Mouse (Mus musculus): ENCODE data around the gene Morc2a. TPM values are rescaled to one million over a fixed set of nuclear protein-coding genes. Genes with fewer than 3 reads are reported as not detected.

The Morc2a gene
- polyA plus RNA-seq, 1 experiment from 2014 or later = 30.0 TPM

DNA sequence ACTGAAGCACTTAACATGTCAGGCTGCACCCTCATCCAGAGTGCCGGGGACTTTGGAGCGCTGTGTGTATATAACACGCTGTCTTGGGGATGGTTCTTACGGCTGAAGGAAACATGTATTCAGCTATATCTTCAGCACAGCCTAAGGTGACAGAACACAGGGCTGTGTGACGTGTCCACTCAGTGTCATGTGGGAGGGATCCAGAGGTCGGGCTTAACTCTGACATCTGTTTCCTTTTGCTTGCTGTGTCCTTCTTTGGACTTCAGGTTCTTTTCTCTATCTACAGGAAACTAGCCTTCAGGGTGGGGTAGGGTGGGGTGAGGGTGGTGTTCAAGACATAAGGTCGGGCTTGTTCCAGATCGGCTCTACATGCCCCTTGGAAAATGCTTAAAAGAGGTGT, 58.1 kb downstream of the Morc2a start:
- no peak for DNase-seq (ENCODE audit: low spot score)
- Histone ChIP-seq H3K36me3 (ENCODE audit: control insufficient read depth, insufficient read depth, low read length) (no peaks in the 10 kb centered on the region), H3K4me1 (ENCODE audit: control insufficient read depth, insufficient read depth, low read length) (no peaks in the 10 kb centered on the region; the same call in 1 of the 2 replicates), H3K9ac (ENCODE audit: low read length) (no peak overlapping the region), H3K4me3 (ENCODE audit: low read depth, low read length) (no peak overlapping the region), H3K4me2 (ENCODE audit: low read depth, severe bottlenecking) (no peak overlapping the region), H3K27me3 (ENCODE audit: control insufficient read depth, insufficient read depth, low read length) (no peaks in the 10 kb centered on the region), H3K27ac (replicated peaks; ENCODE audit: low read depth, low read length) (no peak overlapping the region), H3K9me3 (ENCODE audit: control insufficient read depth, low read length) (no peaks in the 10 kb centered on the region; the same call in 1 of the 2 replicates)
- ATAC-seq (ENCODE audit: insufficient number of reproducible peaks, low FRiP score, low TSS enrichment, low read depth) = no peak
- 87% methylated on average over 8 of the region's 8 CpGs for WGBS

DNA sequence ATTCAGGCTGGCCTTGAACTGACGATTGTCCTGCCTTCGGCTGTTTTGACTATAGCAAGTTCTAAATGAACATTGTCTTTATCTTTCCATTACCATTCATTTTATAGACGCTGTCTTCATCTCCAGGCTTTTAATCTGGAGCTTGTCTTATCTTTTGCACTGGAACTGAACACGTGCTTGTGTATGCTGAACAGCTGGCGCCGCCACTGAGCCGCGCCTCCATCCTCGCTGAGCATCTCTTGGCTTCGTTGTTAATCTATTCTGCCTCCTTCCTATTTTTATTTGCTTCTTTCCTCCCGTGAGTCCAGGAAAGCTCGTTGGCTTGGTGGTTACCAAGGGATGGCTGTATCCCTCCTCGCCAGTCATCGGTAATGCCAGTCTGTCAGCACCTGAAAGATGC, 61.2 kb downstream of the Morc2a start:
- H3K27me3 ChIP-seq (ENCODE audit: control insufficient read depth, insufficient read depth, low read length) = no peaks in the 10 kb centered on the region
- DNase-seq (ENCODE audit: low spot score) = no peak
- H3K9ac ChIP-seq (ENCODE audit: low read length) = no peak overlapping the region
- ATAC-seq (ENCODE audit: insufficient number of reproducible peaks, low FRiP score, low TSS enrichment, low read depth) = no peak
- no peaks in the 10 kb centered on the region; the same call in 1 of the 2 replicates for H3K9me3 ChIP-seq (ENCODE audit: control insufficient read depth, low read length)
- WGBS = 82% methylated on average over 14 of the region's 14 CpGs
- no peak overlapping the region for H3K4me2 ChIP-seq (ENCODE audit: low read depth, severe bottlenecking)
- H3K36me3 ChIP-seq (ENCODE audit: control insufficient read depth, insufficient read depth, low read length) = no peaks in the 10 kb centered on the region
- H3K27ac ChIP-seq (replicated peaks; ENCODE audit: low read depth, low read length) = no peak overlapping the region
- H3K4me1 ChIP-seq (ENCODE audit: control insufficient read depth, insufficient read depth, low read length) = no peaks in the 10 kb centered on the region
- no peak overlapping the region for H3K4me3 ChIP-seq (ENCODE audit: low read depth, low read length)

DNA sequence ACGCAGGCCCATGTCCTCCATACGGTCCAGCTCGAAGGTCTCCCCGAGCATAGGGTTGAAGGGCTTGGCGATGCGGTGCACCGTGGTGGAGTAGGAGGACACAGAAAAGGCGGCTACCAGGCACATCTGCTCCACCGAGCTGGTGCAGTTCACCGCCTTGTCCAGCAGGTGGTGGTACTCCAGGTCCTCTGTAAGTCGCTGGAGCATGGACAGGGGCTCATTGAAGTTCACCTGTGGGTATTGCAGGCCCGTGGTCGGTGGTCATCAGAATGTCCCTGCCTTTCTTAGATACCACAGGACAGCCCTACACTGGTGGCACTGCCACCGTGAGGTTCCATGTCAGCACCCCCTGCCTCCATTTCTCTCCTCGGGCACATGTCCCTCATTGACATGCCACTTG, 65.5 kb downstream of the Morc2a start:
- Histone ChIP-seq H3K27ac (replicated peaks; ENCODE audit: low read depth, low read length) (no peak overlapping the region), H3K36me3 (ENCODE audit: control insufficient read depth, insufficient read depth, low read length) (no peaks in the 10 kb centered on the region), H3K9ac (ENCODE audit: low read length) (no peak overlapping the region), H3K4me3 (ENCODE audit: low read depth, low read length) (no peak overlapping the region), H3K27me3 (ENCODE audit: control insufficient read depth, insufficient read depth, low read length) (no peaks in the 10 kb centered on the region), H3K9me3 (ENCODE audit: control insufficient read depth, low read length) (no peaks in the 10 kb centered on the region; the same call in 1 of the 2 replicates), H3K4me1 (ENCODE audit: control insufficient read depth, insufficient read depth, low read length) (no peaks in the 10 kb centered on the region), H3K4me2 (ENCODE audit: low read depth, severe bottlenecking) (no peak overlapping the region)
- ATAC-seq (ENCODE audit: insufficient number of reproducible peaks, low FRiP score, low TSS enrichment, low read depth) (no peak), DNase-seq (ENCODE audit: low spot score) (peak; percentile 81)
- 44% methylated on average over 15 of the region's 15 CpGs for WGBS

DNA sequence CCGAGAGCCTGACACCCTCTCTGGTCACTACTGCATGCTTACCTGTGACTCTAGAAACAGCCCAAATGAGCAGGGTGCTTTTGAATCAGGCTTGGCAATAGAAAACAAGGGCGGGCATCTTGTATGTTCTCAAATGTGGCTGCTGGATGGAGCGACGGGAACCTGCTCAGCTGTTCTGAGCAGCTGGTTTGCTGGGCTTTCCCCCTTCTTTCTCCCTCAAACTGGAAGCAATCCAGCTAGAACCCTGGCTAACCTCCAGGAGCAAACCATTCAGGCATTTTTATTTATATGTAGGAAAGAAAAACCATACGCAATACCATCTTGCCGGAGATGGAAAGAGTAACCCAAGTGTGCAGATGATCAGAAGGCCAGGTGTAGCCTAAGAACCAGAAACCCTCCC, 67.7 kb downstream of the Morc2a start:
- no peaks in the 10 kb centered on the region for H3K27me3 ChIP-seq (ENCODE audit: control insufficient read depth, insufficient read depth, low read length)
- no peak overlapping the region for H3K4me3 ChIP-seq (ENCODE audit: low read depth, low read length)
- H3K27ac ChIP-seq (replicated peaks; ENCODE audit: low read depth, low read length) = no peak overlapping the region
- ATAC-seq (ENCODE audit: insufficient number of reproducible peaks, low FRiP score, low TSS enrichment, low read depth) = no peak
- DNase-seq (ENCODE audit: low spot score) = no peak
- no peaks in the 10 kb centered on the region for H3K4me1 ChIP-seq (ENCODE audit: control insufficient read depth, insufficient read depth, low read length)
- no peak overlapping the region for H3K4me2 ChIP-seq (ENCODE audit: low read depth, severe bottlenecking)
- WGBS = 91% methylated on average over 6 of the region's 6 CpGs
- no peak overlapping the region for H3K9ac ChIP-seq (ENCODE audit: low read length)
- no peaks in the 10 kb centered on the region for H3K36me3 ChIP-seq (ENCODE audit: control insufficient read depth, insufficient read depth, low read length)
- H3K9me3 ChIP-seq (ENCODE audit: control insufficient read depth, low read length) = no peaks in the 10 kb centered on the region; the same call in 1 of the 2 replicates

DNA sequence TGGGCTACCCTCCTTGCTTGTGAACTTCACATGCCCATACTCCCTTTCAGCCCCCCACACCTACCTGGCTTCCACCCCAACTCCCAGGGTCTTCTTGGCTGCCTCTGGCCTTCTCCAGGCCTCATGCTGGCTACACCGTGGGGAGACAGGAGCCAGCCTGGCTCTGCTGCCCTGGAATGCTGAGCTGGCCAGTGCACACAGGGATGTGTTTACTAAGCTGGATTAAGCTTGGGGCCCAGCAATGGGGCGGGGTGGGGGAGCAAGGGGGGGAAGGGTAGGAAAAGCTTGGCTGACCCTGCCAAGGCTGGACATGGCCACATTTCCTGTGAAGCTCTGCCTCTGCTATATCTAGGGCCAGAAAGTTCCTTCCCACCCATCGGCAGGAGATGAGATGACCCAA, 73.0 kb downstream of the Morc2a start:
- WGBS = 55% methylated on average over 3 of the region's 3 CpGs
- no peak overlapping the region for H3K4me3 ChIP-seq (ENCODE audit: low read depth, low read length)

DNA sequence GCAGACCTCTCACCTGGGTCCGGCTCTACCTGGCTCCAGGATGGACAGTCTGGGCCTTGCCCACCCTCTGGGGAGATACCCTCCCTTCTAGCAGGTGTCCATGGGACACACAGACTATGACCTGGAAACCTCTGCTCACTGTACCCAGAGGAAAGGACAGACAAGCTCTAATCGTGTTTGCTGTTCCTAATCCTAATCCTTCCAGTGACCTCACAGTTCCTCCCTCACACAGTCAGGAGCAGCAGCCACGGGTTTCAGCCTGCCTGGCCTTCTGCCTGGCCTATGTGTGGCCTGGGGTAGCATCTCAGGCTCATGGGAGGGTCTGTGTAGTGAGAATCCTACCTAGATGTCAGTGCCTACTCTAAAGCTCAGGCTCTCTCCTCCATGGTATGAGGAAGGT, 73.9 kb downstream of the Morc2a start:
- 63% methylated on average over 3 of the region's 3 CpGs for WGBS
- ATAC-seq (ENCODE audit: insufficient number of reproducible peaks, low FRiP score, low TSS enrichment, low read depth) (no peak), DNase-seq (ENCODE audit: low spot score) (no peak)
- Histone ChIP-seq H3K4me2 (ENCODE audit: low read depth, severe bottlenecking) (no peak overlapping the region), H3K4me1 (ENCODE audit: control insufficient read depth, insufficient read depth, low read length) (no peaks in the 10 kb centered on the region), H3K36me3 (ENCODE audit: control insufficient read depth, insufficient read depth, low read length) (no peaks in the 10 kb centered on the region), H3K27ac (replicated peaks; ENCODE audit: low read depth, low read length) (no peak overlapping the region), H3K9me3 (ENCODE audit: control insufficient read depth, low read length) (no peaks in the 10 kb centered on the region), H3K4me3 (ENCODE audit: low read depth, low read length) (no peak overlapping the region), H3K27me3 (ENCODE audit: control insufficient read depth, insufficient read depth, low read length) (no peaks in the 10 kb centered on the region), H3K9ac (ENCODE audit: low read length) (no peak overlapping the region)

More for the DNA sequence above, 73.0 kb downstream of the Morc2a start:
- Histone ChIP-seq H3K4me2 (ENCODE audit: low read depth, severe bottlenecking) (no peak overlapping the region), H3K9me3 (ENCODE audit: control insufficient read depth, low read length) (no peaks in the 10 kb centered on the region), H3K27me3 (ENCODE audit: control insufficient read depth, insufficient read depth, low read length) (no peaks in the 10 kb centered on the region), H3K36me3 (ENCODE audit: control insufficient read depth, insufficient read depth, low read length) (no peaks in the 10 kb centered on the region), H3K27ac (replicated peaks; ENCODE audit: low read depth, low read length) (no peak overlapping the region), H3K9ac (ENCODE audit: low read length) (no peak overlapping the region), H3K4me1 (ENCODE audit: control insufficient read depth, insufficient read depth, low read length) (no peaks in the 10 kb centered on the region)
- ATAC-seq (ENCODE audit: insufficient number of reproducible peaks, low FRiP score, low TSS enrichment, low read depth) (no peak), DNase-seq (ENCODE audit: low spot score) (no peak)

DNA sequence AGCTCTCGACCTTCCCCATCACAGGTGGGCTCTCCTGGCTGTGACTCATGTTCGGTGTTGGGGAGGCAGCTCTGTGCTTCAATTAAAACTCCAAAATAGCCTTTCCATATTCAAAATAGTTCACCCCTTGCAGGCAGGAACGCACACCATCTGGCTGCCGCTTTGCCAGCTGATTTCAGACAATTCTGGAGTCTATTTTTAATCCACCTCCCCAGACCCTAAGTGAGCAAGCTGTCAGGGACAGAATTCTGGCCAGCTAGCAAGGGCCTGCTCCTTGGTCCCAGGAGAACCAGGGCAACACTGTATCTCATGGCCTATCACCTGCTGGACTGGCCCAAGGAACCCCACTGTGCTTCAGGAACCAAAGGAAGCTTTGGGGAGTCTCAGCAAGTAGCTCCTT, 74.9 kb downstream of the Morc2a start:
- Histone ChIP-seq H3K36me3 (ENCODE audit: control insufficient read depth, insufficient read depth, low read length) (no peaks in the 10 kb centered on the region), H3K27ac (replicated peaks; ENCODE audit: low read depth, low read length) (no peak overlapping the region), H3K4me2 (ENCODE audit: low read depth, severe bottlenecking) (no peak overlapping the region), H3K4me3 (ENCODE audit: low read depth, low read length) (no peak overlapping the region), H3K9ac (ENCODE audit: low read length) (no peak overlapping the region), H3K9me3 (ENCODE audit: control insufficient read depth, low read length) (no peaks in the 10 kb centered on the region), H3K4me1 (ENCODE audit: control insufficient read depth, insufficient read depth, low read length) (no peaks in the 10 kb centered on the region), H3K27me3 (ENCODE audit: control insufficient read depth, insufficient read depth, low read length) (no peaks in the 10 kb centered on the region)
- no peak for ATAC-seq (ENCODE audit: insufficient number of reproducible peaks, low FRiP score, low TSS enrichment, low read depth)
- WGBS = 81% methylated on average over 4 of the region's 4 CpGs
- DNase-seq (ENCODE audit: low spot score) = no peak

DNA sequence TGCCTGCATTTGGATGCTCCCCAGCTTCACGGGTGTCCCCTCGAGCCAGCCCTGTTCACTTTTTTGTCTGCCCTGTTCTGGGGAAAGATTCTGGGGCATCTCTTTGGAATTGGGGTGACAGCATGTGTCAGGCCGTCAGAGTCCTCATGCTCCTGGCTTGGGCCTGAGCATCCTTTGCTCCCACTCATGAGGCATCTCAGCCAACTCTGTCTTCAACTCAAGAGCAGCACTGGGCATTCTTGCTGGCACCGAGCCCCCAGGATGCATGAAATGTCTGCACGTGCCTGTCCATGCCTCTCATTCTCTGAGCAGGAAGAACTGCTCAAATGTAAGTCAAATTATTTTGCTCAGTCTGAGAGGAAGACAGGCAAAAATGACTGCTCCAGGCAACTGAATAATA, 75.7 kb downstream of the Morc2a start:
- 71% methylated on average over 5 of the region's 5 CpGs for WGBS
- H3K27me3 ChIP-seq (ENCODE audit: control insufficient read depth, insufficient read depth, low read length) = no peaks in the 10 kb centered on the region
- no peak overlapping the region for H3K27ac ChIP-seq (replicated peaks; ENCODE audit: low read depth, low read length)
- H3K4me2 ChIP-seq (ENCODE audit: low read depth, severe bottlenecking) = no peak overlapping the region
- H3K36me3 ChIP-seq (ENCODE audit: control insufficient read depth, insufficient read depth, low read length) = no peaks in the 10 kb centered on the region
- no peaks in the 10 kb centered on the region for H3K4me1 ChIP-seq (ENCODE audit: control insufficient read depth, insufficient read depth, low read length)
- no peaks in the 10 kb centered on the region for H3K9me3 ChIP-seq (ENCODE audit: control insufficient read depth, low read length)
- ATAC-seq (ENCODE audit: insufficient number of reproducible peaks, low FRiP score, low TSS enrichment, low read depth) = no peak
- H3K9ac ChIP-seq (ENCODE audit: low read length) = no peak overlapping the region
- H3K4me3 ChIP-seq (ENCODE audit: low read depth, low read length) = no peak overlapping the region
- no peak for DNase-seq (ENCODE audit: low spot score)

DNA sequence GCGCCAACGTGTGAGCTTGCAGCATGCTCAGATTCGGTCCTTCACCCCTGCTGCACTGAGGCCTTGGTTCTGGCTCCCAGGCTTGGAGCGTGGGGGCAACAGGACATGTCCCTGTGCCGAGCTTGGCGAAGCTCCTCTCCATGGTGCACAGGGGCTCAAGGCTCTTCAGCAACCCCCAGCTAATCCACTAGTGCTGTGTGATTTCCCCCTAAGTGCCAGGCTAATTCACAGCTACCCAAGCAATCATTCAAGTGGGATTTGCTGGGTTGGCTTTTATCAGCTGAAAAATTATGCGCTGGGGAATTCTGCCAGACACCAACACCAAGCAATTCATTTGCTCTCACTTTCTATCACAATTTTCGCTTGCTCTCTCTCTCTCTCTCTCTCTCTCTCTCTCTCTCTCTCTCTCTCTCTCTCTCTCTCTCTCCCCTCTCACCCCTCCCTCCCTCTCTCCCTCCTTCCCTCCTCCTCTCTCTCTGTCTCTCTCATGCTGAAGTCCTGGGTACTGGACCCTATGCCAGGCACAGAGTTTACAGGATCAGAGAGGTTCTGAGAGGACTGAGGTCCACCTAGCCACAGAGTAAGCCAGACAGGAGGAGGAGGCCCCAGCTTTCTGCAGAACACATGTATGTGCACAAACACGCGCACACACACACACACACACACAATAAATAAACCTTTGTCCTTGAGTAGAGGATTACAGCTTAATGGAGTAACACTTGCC, 76.5 kb downstream of the Morc2a start:
- 55% methylated on average over 10 of the region's 10 CpGs for WGBS
- Histone ChIP-seq H3K27ac (replicated peaks; ENCODE audit: low read depth, low read length) (no peak overlapping the region), H3K4me2 (ENCODE audit: low read depth, severe bottlenecking) (no peak overlapping the region), H3K9me3 (ENCODE audit: control insufficient read depth, low read length) (no peaks in the 10 kb centered on the region), H3K9ac (ENCODE audit: low read length) (no peak overlapping the region), H3K27me3 (ENCODE audit: control insufficient read depth, insufficient read depth, low read length) (no peaks in the 10 kb centered on the region), H3K4me1 (ENCODE audit: control insufficient read depth, insufficient read depth, low read length) (no peaks in the 10 kb centered on the region), H3K36me3 (ENCODE audit: control insufficient read depth, insufficient read depth, low read length) (no peaks in the 10 kb centered on the region), H3K4me3 (ENCODE audit: low read depth, low read length) (no peak overlapping the region)
- DNase-seq (ENCODE audit: low spot score) (no peak), ATAC-seq (ENCODE audit: insufficient number of reproducible peaks, low FRiP score, low TSS enrichment, low read depth) (no peak)
